Mouse (Mus musculus): Measurements from ENCODE around the gene Perm1. TPM values are rescaled to one million over a fixed set of nuclear protein-coding genes. Genes with fewer than 3 reads are reported as not detected.
A peak's percentile ranks its signal among the peaks of the same experiment; 100 is the strongest.

The Perm1 gene
- polyA plus RNA-seq, 1 experiment from 2014 or later: 2.4 TPM

Small RNA genes lying within 50 kb of the gene (microRNA-seq; reads per million reads assigned to microRNA genes)
- gene Mir7658: 3.3 reads per million, percentile 16 among the genes with 10 or more reads in this experiment

Other genes with a start within 250 kb of the Perm1 start
- gene B3galt6, start 223.2 kb upstream of the Perm1 start, polyA plus RNA-seq (2015; fragmentation: Nextera tagmentation; extraction: Ambion mirVana): 38.5 and 38.9 TPM in 2 replicates
- 113 and 118 TPM in 2 replicates for gene Sdf4, start 223.0 kb upstream of the Perm1 start, polyA plus RNA-seq (2015; fragmentation: Nextera tagmentation; extraction: Ambion mirVana)
- 0.56 and 0.83 TPM in 2 replicates for gene Tnfrsf4, start 202.0 kb upstream of the Perm1 start, polyA plus RNA-seq (2015; fragmentation: Nextera tagmentation; extraction: Ambion mirVana)
- 3.2 and 3.6 TPM in 2 replicates for gene Tnfrsf18, start 189.7 kb upstream of the Perm1 start, polyA plus RNA-seq (2015; fragmentation: Nextera tagmentation; extraction: Ambion mirVana)
- not detected in 2 replicates for gene Ttll10, start 156.5 kb upstream of the Perm1 start, polyA plus RNA-seq (2015; fragmentation: Nextera tagmentation; extraction: Ambion mirVana)
- gene 9430015G10Rik, start 105.9 kb upstream of the Perm1 start, polyA plus RNA-seq (2015; fragmentation: Nextera tagmentation; extraction: Ambion mirVana): 37.6 TPM in 2 replicates
- gene Rnf223, start 85.4 kb upstream of the Perm1 start, polyA plus RNA-seq (2015; fragmentation: Nextera tagmentation; extraction: Ambion mirVana): 0.62 and 0.83 TPM in 2 replicates
- gene Agrn, start 18.4 kb upstream of the Perm1 start, polyA plus RNA-seq (2015; fragmentation: Nextera tagmentation; extraction: Ambion mirVana): 141 and 142 TPM in 2 replicates
- gene Isg15, start 15.1 kb upstream of the Perm1 start, polyA plus RNA-seq (2015; fragmentation: Nextera tagmentation; extraction: Ambion mirVana): 2.2 and 3.8 TPM in 2 replicates
- gene AW011738, start 12.6 kb upstream of the Perm1 start, polyA plus RNA-seq (2015; fragmentation: Nextera tagmentation; extraction: Ambion mirVana): 4.0 and 4.9 TPM in 2 replicates
- gene Plekhn1, start 19.0 kb downstream of the Perm1 start, polyA plus RNA-seq (2015; fragmentation: Nextera tagmentation; extraction: Ambion mirVana): 29.1 and 30.1 TPM in 2 replicates
- 56.6 and 60.4 TPM in 2 replicates for gene Noc2l, start 20.1 kb downstream of the Perm1 start, polyA plus RNA-seq (2015; fragmentation: Nextera tagmentation; extraction: Ambion mirVana)
- 4.8 and 5.5 TPM in 2 replicates for gene Samd11, start 39.8 kb downstream of the Perm1 start, polyA plus RNA-seq (2015; fragmentation: Nextera tagmentation; extraction: Ambion mirVana)
- not detected in 2 replicates for gene Vmn2r-ps159, start 115.2 kb downstream of the Perm1 start, polyA plus RNA-seq (2015; fragmentation: Nextera tagmentation; extraction: Ambion mirVana)

Data from midbrain, embryonic 15.5 days (tissue).